Mouse (Mus musculus): ENCODE data around the gene Tbk1.

The Tbk1 gene

GRCm38 (mm10) chr10:121542156-121542555 is 44.4 kb downstream of the Tbk1 start:
- DNase-seq (ENCODE audit: low read depth, low spot score): no peak

GRCm38 (mm10) chr10:121534995-121535394 is 51.6 kb downstream of the Tbk1 start:
- DNase-seq (ENCODE audit: low read depth, low spot score): no peak

GRCm38 (mm10) chr10:121533137-121533872 is 53.3 kb downstream of the Tbk1 start:
- no peak for DNase-seq (ENCODE audit: low read depth, low spot score)

- DNase-seq (ENCODE audit: low read depth, low spot score): no peak
These were observed 55.0 kb downstream of the Tbk1 start for GRCm38 (mm10) chr10:121531541-121531940.

GRCm38 (mm10) chr10:121530365-121531003 is 56.1 kb downstream of the Tbk1 start:
- no peak for DNase-seq (ENCODE audit: low read depth, low spot score)

- no peak for DNase-seq (ENCODE audit: low read depth, low spot score)
These were observed 57.3 kb downstream of the Tbk1 start for GRCm38 (mm10) chr10:121529261-121529660.

GRCm38 (mm10) chr10:121528470-121528869 is 58.1 kb downstream of the Tbk1 start:
- no peak for DNase-seq (ENCODE audit: low read depth, low spot score)

- DNase-seq (ENCODE audit: low read depth, low spot score): no peak
These were observed 59.5 kb downstream of the Tbk1 start for GRCm38 (mm10) chr10:121527114-121527513.

GRCm38 (mm10) chr10:121520923-121521585 is 65.5 kb downstream of the Tbk1 start:
- no peak for DNase-seq (ENCODE audit: low read depth, low spot score)

GRCm38 (mm10) chr10:121519710-121520109 is 66.9 kb downstream of the Tbk1 start:
- no peak for DNase-seq (ENCODE audit: low read depth, low spot score)

GRCm38 (mm10) chr10:121516008-121516600 is 70.5 kb downstream of the Tbk1 start:
- DNase-seq (ENCODE audit: low read depth, low spot score): peak; percentile 72

GRCm38 (mm10) chr10:121509751-121510643 is 76.6 kb downstream of the Tbk1 start:
- no peak for DNase-seq (ENCODE audit: low read depth, low spot score)

GRCm38 (mm10) chr10:121507755-121508544 is 78.6 kb downstream of the Tbk1 start:
- no peak for DNase-seq (ENCODE audit: low read depth, low spot score)

- no peak for DNase-seq (ENCODE audit: low read depth, low spot score)
These were observed 79.6 kb downstream of the Tbk1 start for GRCm38 (mm10) chr10:121506731-121507583.

- DNase-seq (ENCODE audit: low read depth, low spot score): no peak
These were observed 80.7 kb downstream of the Tbk1 start for GRCm38 (mm10) chr10:121505929-121506328.

GRCm38 (mm10) chr10:121504973-121505911 is 81.3 kb downstream of the Tbk1 start:
- DNase-seq (ENCODE audit: low read depth, low spot score): no peak

- DNase-seq (ENCODE audit: low read depth, low spot score): no peak
These were observed 85.4 kb downstream of the Tbk1 start for GRCm38 (mm10) chr10:121501160-121501559.

GRCm38 (mm10) chr10:121500034-121500433 is 86.6 kb downstream of the Tbk1 start:
- DNase-seq (ENCODE audit: low read depth, low spot score): no peak

Measured in retina, postnatal 7 days (tissue).